Mouse (Mus musculus) CH12.LX (cell line): ENCODE measurements around the gene Ugt1a8. TPM values are rescaled to one million over a fixed set of nuclear protein-coding genes. Genes with fewer than 3 reads are reported as not detected.

ENCODE experiments used
- DNase-seq: peaks from one replicate; pipeline ENCODE4 v3.0.0-alpha.2; 2013; ENCODE audit errors: extremely low read depth
- H3K27ac ChIP-seq: 2 replicates; pipeline ENCODE4 v1.5.1; 2012; ENCODE audit warnings: low read depth, mild to moderate bottlenecking, control low read depth, moderate library complexity; ENCODE audit not compliant: insufficient read depth
- H3K27me3 ChIP-seq: replicated peaks from 2 replicates; pipeline ENCODE3; 2012; ENCODE audit warnings: inconsistent platforms
- H3K36me3 ChIP-seq, 2 experiments: replicated peaks in 1 of 2; 2 replicates each; pipeline versions ENCODE3 to v1.6.1; 2012; ENCODE audit warnings: inconsistent platforms in 1 of 2, low read length in 1 of 2, mild to moderate bottlenecking in 1 of 2, mixed read lengths in 1 of 2, moderate library complexity in 1 of 2; ENCODE audit not compliant: control insufficient read depth in 1 of 2, insufficient read depth in 1 of 2
- H3K4me1 ChIP-seq, 2 experiments: 2 replicates each; pipeline ENCODE4 v1.6.1; 2012; ENCODE audit warnings: inconsistent platforms in 1 of 2, moderate library complexity in 1 of 2; ENCODE audit not compliant: insufficient read depth in 2 of 2, control insufficient read depth in 1 of 2
- H3K4me2 ChIP-seq: 2 replicates; pipeline ENCODE4 v1.6.1; 2012; ENCODE audit warnings: low read depth, mild to moderate bottlenecking, control low read depth; ENCODE audit not compliant: poor library complexity, insufficient read depth, severe bottlenecking
- H3K4me3 ChIP-seq, 3 experiments: fragments of 150-350 bp in 1 of 3; sonication (generic) in 1 of 3; replicated peaks in 1 of 3; 2 replicates each; pipeline versions ENCODE3 to v1.5.1; 2011 to 2012; ENCODE audit warnings: low read depth in 2 of 3, low read length in 2 of 3, mild to moderate bottlenecking in 2 of 3, moderate library complexity in 2 of 3, control low read depth in 1 of 3, improper control_type of control experiment in 1 of 3, inconsistent platforms in 1 of 3, mixed read lengths in 1 of 3; ENCODE audit not compliant: poor library complexity in 1 of 3
- H3K79me2 ChIP-seq: replicated peaks from 2 replicates; pipeline ENCODE4 v1.6.1; 2012; ENCODE audit warnings: mild to moderate bottlenecking, moderate library complexity; ENCODE audit not compliant: control insufficient read depth, poor library complexity, insufficient read depth, severe bottlenecking; ENCODE audit errors: extremely low read depth
- H3K9ac ChIP-seq: 2 replicates; pipeline ENCODE4 v1.6.1; 2012; ENCODE audit warnings: low read depth, mild to moderate bottlenecking, control low read depth, moderate library complexity; ENCODE audit not compliant: insufficient read depth
- H3K9me3 ChIP-seq: replicated peaks from 2 replicates; pipeline ENCODE3; 2012; ENCODE audit warnings: low read length, inconsistent platforms, mixed read lengths
- CTCF ChIP-seq, 2 experiments: IDR thresholded peaks in 1 of 2; conservative IDR thresholded peaks in 1 of 2; 2 replicates each; pipeline ENCODE4 v1.5.1; 2011 to 2012; ENCODE audit warnings: low read depth in 2 of 2, low read length in 2 of 2, improper control_type of control experiment in 1 of 2, inconsistent platforms in 1 of 2, mild to moderate bottlenecking in 1 of 2, moderate library complexity in 1 of 2
- E2F4 ChIP-seq: IDR thresholded peaks from 2 replicates; pipeline ENCODE4 v1.6.1; 2011; ENCODE audit warnings: low read depth, low read length, improper control_type of control experiment; ENCODE audit not compliant: insufficient replicate concordance
- ELF1 ChIP-seq: IDR thresholded peaks from 2 replicates; pipeline ENCODE4 v1.6.1; 2014; ENCODE audit warnings: low read depth, mild to moderate bottlenecking, inconsistent platforms, low read length, improper control_type of control experiment
- EP300 ChIP-seq: IDR thresholded peaks from 2 replicates; pipeline ENCODE4 v1.6.1; 2011; ENCODE audit warnings: low read length, improper control_type of control experiment
- ETS1 ChIP-seq: conservative IDR thresholded peaks from 2 replicates; pipeline ENCODE4 v1.6.1; 2012; ENCODE audit warnings: low read depth, mild to moderate bottlenecking, inconsistent platforms, low read length, improper control_type of control experiment, moderate library complexity
- IRF4 ChIP-seq: IDR thresholded peaks from 2 replicates; pipeline ENCODE4 v1.6.1; 2014; ENCODE audit warnings: low read depth, mild to moderate bottlenecking, inconsistent platforms, low read length, improper control_type of control experiment
- JUND ChIP-seq: conservative IDR thresholded peaks from 2 replicates; pipeline ENCODE4 v1.6.1; 2011; ENCODE audit warnings: low read depth, low read length, improper control_type of control experiment
- MEF2A ChIP-seq: IDR thresholded peaks from 2 replicates; pipeline ENCODE4 v1.6.1; 2014; ENCODE audit warnings: low read depth, mild to moderate bottlenecking, inconsistent platforms, low read length, improper control_type of control experiment, borderline replicate concordance
- MYC ChIP-seq: IDR thresholded peaks from 2 replicates; pipeline ENCODE4 v1.6.1; 2011; ENCODE audit warnings: low read depth, mild to moderate bottlenecking, improper control_type of control experiment, low read length
- POLR2A ChIP-seq: IDR thresholded peaks from 2 replicates; pipeline ENCODE4 v1.6.1; 2011; ENCODE audit warnings: low read depth, mild to moderate bottlenecking, improper control_type of control experiment, low read length
- RAD21 ChIP-seq: IDR thresholded peaks from 2 replicates; pipeline ENCODE4 v1.6.1; 2011; ENCODE audit warnings: low read depth, mild to moderate bottlenecking, low read length, improper control_type of control experiment, moderate library complexity
- SIN3A ChIP-seq: IDR thresholded peaks from 2 replicates; pipeline ENCODE4 v1.6.1; 2012; ENCODE audit warnings: low read length, improper control_type of control experiment, inconsistent platforms
- TCF12 ChIP-seq: IDR thresholded peaks from 2 replicates; pipeline ENCODE4 v1.6.1; 2014; ENCODE audit warnings: low read depth, mild to moderate bottlenecking, inconsistent platforms, low read length, improper control_type of control experiment
- UBTF ChIP-seq: IDR thresholded peaks from 2 replicates; pipeline ENCODE4 v1.6.1; 2012; ENCODE audit warnings: low read depth, mild to moderate bottlenecking, inconsistent platforms, low read length, improper control_type of control experiment, moderate library complexity
- USF1 ChIP-seq: IDR thresholded peaks from 2 replicates; pipeline ENCODE4 v1.6.1; 2014; ENCODE audit warnings: low read depth, mild to moderate bottlenecking, inconsistent platforms, low read length, improper control_type of control experiment
- ZKSCAN1 ChIP-seq: IDR thresholded peaks from 2 replicates; pipeline ENCODE4 v1.6.1; 2012; ENCODE audit warnings: low read depth, inconsistent platforms, low read length, improper control_type of control experiment, borderline replicate concordance
- ZNF384 ChIP-seq: IDR thresholded peaks from 2 replicates; pipeline ENCODE4 v1.6.1; 2012; ENCODE audit warnings: low read depth, low read length, improper control_type of control experiment, inconsistent platforms
- dilution Hi-C: fragments of 300-500 bp; cut with MboI; formaldehyde crosslinking; loops from 2 replicates; pipeline ENCODE4 v1.14.3; 2020; ENCODE audit warnings: low sequenced_read_pairs; ENCODE audit not compliant: extremely low pct_unique_long_range_greater_than_20kb, extremely low pct_ligation_motif_present
- in situ Hi-C: fragments of 300-500 bp; cut with MboI; formaldehyde crosslinking; loops from 3 replicates; pipeline ENCODE4 v1.14.3; 2019; ENCODE audit warnings: low sequenced_read_pairs, low pct_ligation_motif_present, low pct_unique_long_range_greater_than_20kb, mixed read lengths
- polyA plus RNA-seq: library from polyadenylated mRNA; unstranded; fragments of >175 nt; gene quantifications from 2 replicates; pipeline ENCODE4 v1.2.1, GENCODE M21; 2012; ENCODE audit warnings: low read depth; ENCODE audit not compliant: insufficient read length
- total RNA-seq, 2 experiments: library from RNA; depleted of rRNA; stranded (reverse); fragments of 300-350 nt in 1 of 2; fragments of >200 nt in 1 of 2; gene quantifications; 2 replicates each; pipeline ENCODE4 v1.2.3; 2012 to 2014

Ugt1a8 gene
- total and polyA plus RNA-seq, 3 experiments, result not detected

GRCm38 (mm10) chr1:88256886-88257663 is 169.5 kb downstream of the Ugt1a8 start:
- no peak overlapping the region for H3K4me2 ChIP-seq
- in situ Hi-C loops (no loop called here), dilution Hi-C loops (no loop called here)
- H3K27me3 ChIP-seq, result peaks cover 6% of the 10 kb centered on the region
- no peak overlapping the region for H3K4me3 ChIP-seq
- no peak for TF ChIP-seq ZNF384
- peaks cover 2 to 29% of the 10 kb centered on the region in 2 experiments; a peak in 3 of 4 replicates for H3K4me1 ChIP-seq
- H3K79me2 ChIP-seq, result no peaks in the 10 kb centered on the region
- peaks cover 3 to 23% of the 10 kb centered on the region in 2 experiments for H3K36me3 ChIP-seq
- no peak overlapping the region for H3K9ac ChIP-seq
- DNase-seq, result no peak
- H3K27ac ChIP-seq, result no peak overlapping the region
- H3K9me3 ChIP-seq, result peaks cover 56% of the 10 kb centered on the region

- TF ChIP-seq RAD21 (no peak), MYC (no peak), USF1 (no peak), ETS1 (no peak), POLR2A (no peak), SIN3A (no peak), ELF1 (no peak)
- H3K4me3 ChIP-seq, result no peak overlapping the region
- peaks cover 2 to 29% of the 10 kb centered on the region in 2 experiments; a peak in 3 of 4 replicates for H3K4me1 ChIP-seq
- no peaks in the 10 kb centered on the region for H3K79me2 ChIP-seq
- no peak overlapping the region for H3K27ac ChIP-seq
- in situ Hi-C loops, result no loop called here
- H3K36me3 ChIP-seq, result peaks cover 3 to 29% of the 10 kb centered on the region in 2 experiments
- peaks cover 6% of the 10 kb centered on the region for H3K27me3 ChIP-seq
- no peak overlapping the region for H3K4me2 ChIP-seq
- H3K9me3 ChIP-seq, result peaks cover 50% of the 10 kb centered on the region
- no peak overlapping the region for H3K9ac ChIP-seq
- dilution Hi-C loops, result no loop called here
- no peak for DNase-seq
Measured at GRCm38 (mm10) chr1:88257681-88258080, 170.1 kb downstream of the Ugt1a8 start.

GRCm38 (mm10) chr1:88258361-88258760 is 170.7 kb downstream of the Ugt1a8 start:
- no peak for DNase-seq
- TF ChIP-seq TCF12, result no peak
- no peak for TF ChIP-seq JUND
- TF ChIP-seq UBTF, result no peak
- TF ChIP-seq ZKSCAN1, result no peak
- no peak for TF ChIP-seq RAD21
- no peak for TF ChIP-seq ZNF384
- TF ChIP-seq CTCF (conservative IDR thresholded peaks at IDR 0.05 in 1 of 2, IDR thresholded peaks at IDR 0.05 in 1 of 2; ENCODE audit: low read depth in 2 of 2, low read length in 2 of 2), result no peak
- no peak for TF ChIP-seq EP300
- no peak for TF ChIP-seq MEF2A
- TF ChIP-seq IRF4, result no peak
- no peak for TF ChIP-seq E2F4
- TF ChIP-seq, all 38 proteins: peak for 0
- dilution Hi-C loops, result no loop called here
- peaks cover 2 to 29% of the 10 kb centered on the region in 2 experiments; a peak in 3 of 4 replicates for H3K4me1 ChIP-seq
- H3K9me3 ChIP-seq, result peaks cover 43% of the 10 kb centered on the region
- H3K4me3 ChIP-seq, result no peak overlapping the region
- no peaks in the 10 kb centered on the region for H3K79me2 ChIP-seq
- no peak overlapping the region for H3K9ac ChIP-seq
- peaks cover 8 to 36% of the 10 kb centered on the region in 2 experiments for H3K36me3 ChIP-seq
- H3K27ac ChIP-seq, result no peak overlapping the region
- H3K4me2 ChIP-seq, result no peak overlapping the region
- in situ Hi-C loops, result no loop called here
- peaks cover 6% of the 10 kb centered on the region for H3K27me3 ChIP-seq
